Mouse (Mus musculus): ENCODE results near the gene Tbc1d4.

GRCm38 (mm10) chr14:101513163-101513562 lies 95.8 kb downstream of the Tbc1d4 start:
- no peak for TF ChIP-seq CTCF (IDR thresholded peaks at IDR 0.05; ENCODE audit: low read depth, low read length)
- TF ChIP-seq POLR2A (IDR thresholded peaks at IDR 0.05; ENCODE audit: extremely low read depth, insufficient read depth, low read length), result no peak
